Mouse (Mus musculus) frontal cortex, postnatal 25 days (tissue): ENCODE measurements around the gene Cxcl2.

ENCODE experiments used
- DNase-seq, 2 experiments: peaks; one replicate each; pipeline ENCODE4 v3.0.0; 2022; ENCODE audit warnings: low spot score in 2 of 2

The Cxcl2 gene

GRCm38 (mm10) chr5:90903339-90904020 lies at the start of gene Cxcl2:
TSS of gene Cxcl2 (plus strand) at chr5:90903871.
- no peak for DNase-seq

- DNase-seq, result no peak
These were observed 48.1 kb upstream of the Cxcl2 start for GRCm38 (mm10) chr5:90855308-90856230.

- DNase-seq, result no peak
These were observed 46.2 kb upstream of the Cxcl2 start for GRCm38 (mm10) chr5:90857463-90857862.

GRCm38 (mm10) chr5:90858429-90858828 lies 45.2 kb upstream of the Cxcl2 start:
- DNase-seq, result no peak

- no peak for DNase-seq
These were observed 44.6 kb upstream of the Cxcl2 start for GRCm38 (mm10) chr5:90859031-90859430.

- no peak for DNase-seq
These were observed 41.7 kb upstream of the Cxcl2 start for GRCm38 (mm10) chr5:90861876-90862375.

GRCm38 (mm10) chr5:90866770-90867169 lies 36.9 kb upstream of the Cxcl2 start:
- no peak for DNase-seq

GRCm38 (mm10) chr5:90872377-90872776 lies 31.3 kb upstream of the Cxcl2 start:
- no peak for DNase-seq

- no peak for DNase-seq
These were observed 27.6 kb upstream of the Cxcl2 start for GRCm38 (mm10) chr5:90876045-90876444.

- DNase-seq, result no peak
These were observed 27.0 kb upstream of the Cxcl2 start for GRCm38 (mm10) chr5:90876471-90877172.

GRCm38 (mm10) chr5:90877173-90877512 lies 26.5 kb upstream of the Cxcl2 start:
- no peak for DNase-seq

GRCm38 (mm10) chr5:90879307-90880014 lies 24.2 kb upstream of the Cxcl2 start:
- DNase-seq, result no peak

- DNase-seq, result no peak
These were observed 23.3 kb upstream of the Cxcl2 start for GRCm38 (mm10) chr5:90880335-90880850.

GRCm38 (mm10) chr5:90881021-90881420 lies 22.6 kb upstream of the Cxcl2 start:
- DNase-seq, result no peak

- DNase-seq, result no peak
These were observed 22.0 kb upstream of the Cxcl2 start for GRCm38 (mm10) chr5:90881682-90882081.

GRCm38 (mm10) chr5:90882146-90882545 lies 21.5 kb upstream of the Cxcl2 start:
- no peak for DNase-seq

- no peak for DNase-seq
These were observed 18.9 kb upstream of the Cxcl2 start for GRCm38 (mm10) chr5:90884628-90885242.

- DNase-seq, result no peak
These were observed 15.0 kb upstream of the Cxcl2 start for GRCm38 (mm10) chr5:90888661-90889060.

GRCm38 (mm10) chr5:90890519-90891463 lies 12.9 kb upstream of the Cxcl2 start, which contains the start of gene Cxcl1:
TSS of gene Cxcl1 (plus strand) at chr5:90891241.
- DNase-seq, result no peak

GRCm38 (mm10) chr5:90891464-90891813 lies 12.2 kb upstream of the Cxcl2 start:
- no peak for DNase-seq
